Mouse (Mus musculus) stomach, postnatal 0 days (tissue): ENCODE results near the gene Acin1. TPM values are rescaled to one million over a fixed set of nuclear protein-coding genes. Genes with fewer than 3 reads are reported as not detected.

Experiments used
- ATAC-seq: fragments of 200-750 bp; cut with Nextera tagmentation; 2 replicates; pipeline ENCODE4 v1.8.0; 2017; ENCODE audit not compliant: low FRiP score, low TSS enrichment
- DNase-seq: peaks from one replicate; pipeline ENCODE4 v3.0.0-alpha.2; 2016; ENCODE audit warnings: low spot score
- H3K27ac ChIP-seq: fragments of 300-500 bp; sonication (generic); replicated peaks from 2 replicates; pipeline ENCODE4 v1.5.1; 2014; ENCODE audit warnings: mild to moderate bottlenecking, control low read depth
- H3K27me3 ChIP-seq: fragments of 300-500 bp; sonication (generic); 2 replicates; pipeline ENCODE4 v1.6.1; 2014; ENCODE audit warnings: low read length; ENCODE audit not compliant: control insufficient read depth, insufficient read depth
- H3K36me3 ChIP-seq: fragments of 300-500 bp; sonication (generic); 2 replicates; pipeline ENCODE4 v1.6.1; 2014; ENCODE audit warnings: low read length, mixed read lengths; ENCODE audit not compliant: control insufficient read depth, insufficient read depth
- H3K4me1 ChIP-seq: fragments of 300-500 bp; sonication (generic); replicated peaks from 2 replicates; pipeline ENCODE4 v1.6.1; 2014; ENCODE audit warnings: antibody characterized with exemption; ENCODE audit not compliant: control insufficient read depth, insufficient read depth
- H3K4me2 ChIP-seq: fragments of 300-500 bp; sonication (generic); replicated peaks from 2 replicates; pipeline ENCODE4 v1.6.1; 2014; ENCODE audit warnings: low read depth, mild to moderate bottlenecking, control low read depth, moderate library complexity
- H3K4me3 ChIP-seq: fragments of 300-500 bp; sonication (generic); 2 replicates; pipeline ENCODE4 v1.5.1; 2014; ENCODE audit warnings: low read depth, low read length, control low read depth
- H3K9ac ChIP-seq: fragments of 300-500 bp; sonication (generic); 2 replicates; pipeline ENCODE4 v1.6.1; 2014; ENCODE audit warnings: mild to moderate bottlenecking, low read length, control low read depth, mixed read lengths
- H3K9me3 ChIP-seq: fragments of 300-500 bp; sonication (generic); 2 replicates; pipeline ENCODE4 v1.6.1; 2016; ENCODE audit warnings: low read length; ENCODE audit not compliant: control insufficient read depth
- CTCF ChIP-seq: IDR thresholded peaks from 2 replicates; pipeline ENCODE4 v1.5.1; 2016; ENCODE audit warnings: antibody characterized with exemption, low read depth, mild to moderate bottlenecking, moderate library complexity
- EP300 ChIP-seq: optimal IDR thresholded peaks from 2 replicates; pipeline ENCODE3; 2016; ENCODE audit warnings: antibody characterized with exemption
- WGBS: fragments of 180-500 bp; shearing (Covaris S2); extraction: QIAGEN DNeasy Blood & Tissue Kit; methylation state at CpG from one replicate; pipeline ENCODE4 v1.1.7; 2014; 5-methylcytosine and 5-hydroxymethylcytosine counted together
- polyA plus RNA-seq: library from polyadenylated mRNA; unstranded; fragments of >200 nt; fragmentation: Nextera tagmentation; extraction: Ambion mirVana; gene quantifications from 2 replicates; pipeline ENCODE4 v1.2.1, GENCODE M21; 2015

Gene Acin1
- polyA plus RNA-seq, result 37.0 and 46.9 TPM in 2 replicates

GRCm38 (mm10) chr14:54686522-54687143 is at the start of gene Acin1:
Gene Acin1, minus strand, starts transcription at chr14:54686931.
- Histone ChIP-seq H3K9me3 (no peaks in the 10 kb centered on the region), H3K27me3 (no peaks in the 10 kb centered on the region), H3K36me3 (peaks cover 3% of the 10 kb centered on the region; the same call in 1 of the 2 replicates), H3K4me3 (peak within 1 kb of the TSS; percentile 96), H3K9ac (peak within 1 kb of the TSS; percentile 97), H3K4me2 (peak within 1 kb of the TSS; percentile 66), H3K4me1 (no peaks in the 10 kb centered on the region), H3K27ac (peak within 1 kb of the TSS; percentile 99)
- under 1% methylated on average over 44 of the region's 44 CpGs for WGBS
- no peak for TF ChIP-seq CTCF
- no peak for TF ChIP-seq EP300
- ATAC-seq (peak; percentile 97), DNase-seq (peak; percentile 100)

DNA sequence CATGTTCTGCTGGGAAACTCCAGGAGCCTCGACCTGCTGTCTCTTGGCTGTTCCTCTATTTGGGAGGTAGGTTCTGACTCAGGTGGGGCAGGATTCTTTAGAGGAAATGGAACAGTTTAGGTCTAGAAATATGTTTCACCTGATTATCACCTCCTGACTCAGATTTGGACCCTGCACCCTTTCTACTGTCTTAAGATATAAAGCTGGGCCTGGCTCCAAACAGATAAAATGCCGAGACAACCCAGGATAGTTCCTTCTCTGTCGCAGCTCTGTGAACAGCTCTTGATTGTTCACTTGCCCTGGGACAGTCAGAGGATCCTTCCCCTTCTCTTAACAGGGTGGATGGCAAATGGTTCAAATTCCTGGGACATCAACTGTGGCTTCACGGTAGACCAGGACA is 48.5 kb upstream of the Acin1 start:
- TF ChIP-seq CTCF, result no peak
- WGBS, result 57% methylated on average over 4 of the region's 4 CpGs
- Histone ChIP-seq H3K27me3 (no peaks in the 10 kb centered on the region), H3K36me3 (no peaks in the 10 kb centered on the region), H3K9me3 (no peaks in the 10 kb centered on the region), H3K4me2 (no peak overlapping the region), H3K4me3 (no peak overlapping the region), H3K4me1 (no peaks in the 10 kb centered on the region), H3K9ac (no peak overlapping the region), H3K27ac (no peak overlapping the region)
- ATAC-seq (no peak), DNase-seq (no peak)

DNA sequence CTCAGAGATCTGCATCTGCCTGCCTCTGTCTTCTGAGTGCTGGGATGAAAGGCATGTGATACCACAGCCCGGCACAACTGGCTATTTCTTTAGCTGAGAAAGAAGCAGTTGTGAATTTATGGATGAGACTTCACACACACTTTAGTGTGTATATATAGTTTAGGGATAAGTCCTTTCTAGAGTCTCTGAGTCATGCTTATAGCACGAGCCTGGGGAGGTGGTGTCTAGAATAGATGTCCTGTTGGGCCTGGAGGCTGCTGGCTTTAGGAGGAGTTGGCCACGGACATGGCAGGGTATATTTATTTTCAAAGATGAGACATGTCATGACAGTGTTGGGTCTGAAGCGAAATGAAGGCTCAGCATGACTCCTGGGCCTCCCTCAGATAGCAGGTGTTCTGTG is 47.3 kb upstream of the Acin1 start:
- Histone ChIP-seq H3K9ac (no peak overlapping the region), H3K4me3 (no peak overlapping the region), H3K4me2 (no peak overlapping the region), H3K4me1 (no peaks in the 10 kb centered on the region), H3K9me3 (no peaks in the 10 kb centered on the region), H3K36me3 (no peaks in the 10 kb centered on the region), H3K27me3 (no peaks in the 10 kb centered on the region), H3K27ac (no peak overlapping the region)
- ATAC-seq (no peak), DNase-seq (no peak)
- WGBS, result 67% methylated on average over 4 of the region's 4 CpGs
- no peak for TF ChIP-seq CTCF
- no peak for TF ChIP-seq EP300

DNA sequence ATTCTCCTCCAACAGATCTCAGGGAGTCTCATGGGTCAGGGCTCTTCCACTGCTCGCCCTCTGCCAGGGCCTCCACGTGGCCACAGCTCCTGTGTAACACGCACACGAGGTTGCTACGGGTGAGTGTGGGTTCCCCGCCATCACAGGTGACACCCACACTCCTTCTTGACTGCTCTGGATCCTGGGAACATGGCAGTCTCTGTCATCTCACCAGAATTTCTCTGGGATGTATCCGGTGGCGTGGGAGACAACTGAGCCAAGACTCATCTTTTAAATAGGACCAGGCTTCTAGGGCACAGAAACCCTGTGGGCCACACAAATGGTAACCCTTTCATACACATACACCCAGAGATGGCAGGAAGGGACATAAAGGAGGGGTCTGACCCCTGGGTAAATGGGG is 45.5 kb upstream of the Acin1 start:
- no peak overlapping the region for H3K27ac ChIP-seq
- H3K27me3 ChIP-seq, result no peaks in the 10 kb centered on the region
- no peak for TF ChIP-seq EP300
- no peak for TF ChIP-seq CTCF
- H3K9ac ChIP-seq, result no peak overlapping the region
- ATAC-seq (no peak), DNase-seq (no peak)
- no peak overlapping the region for H3K4me3 ChIP-seq
- no peaks in the 10 kb centered on the region for H3K36me3 ChIP-seq
- H3K4me2 ChIP-seq, result no peak overlapping the region
- 87% methylated on average over 8 of the region's 8 CpGs for WGBS
- no peaks in the 10 kb centered on the region for H3K4me1 ChIP-seq
- no peaks in the 10 kb centered on the region for H3K9me3 ChIP-seq

GRCm38 (mm10) chr14:54730305-54730704 is 43.6 kb upstream of the Acin1 start:
- DNase-seq (no peak), ATAC-seq (no peak)
- WGBS, result 65% methylated on average over 6 of the region's 6 CpGs
- Histone ChIP-seq H3K27me3 (no peaks in the 10 kb centered on the region), H3K4me1 (no peaks in the 10 kb centered on the region), H3K27ac (no peak overlapping the region), H3K4me3 (no peak overlapping the region), H3K9ac (no peak overlapping the region), H3K36me3 (no peaks in the 10 kb centered on the region), H3K4me2 (no peak overlapping the region), H3K9me3 (no peaks in the 10 kb centered on the region)
- TF ChIP-seq CTCF, result no peak
- TF ChIP-seq EP300, result no peak

DNA sequence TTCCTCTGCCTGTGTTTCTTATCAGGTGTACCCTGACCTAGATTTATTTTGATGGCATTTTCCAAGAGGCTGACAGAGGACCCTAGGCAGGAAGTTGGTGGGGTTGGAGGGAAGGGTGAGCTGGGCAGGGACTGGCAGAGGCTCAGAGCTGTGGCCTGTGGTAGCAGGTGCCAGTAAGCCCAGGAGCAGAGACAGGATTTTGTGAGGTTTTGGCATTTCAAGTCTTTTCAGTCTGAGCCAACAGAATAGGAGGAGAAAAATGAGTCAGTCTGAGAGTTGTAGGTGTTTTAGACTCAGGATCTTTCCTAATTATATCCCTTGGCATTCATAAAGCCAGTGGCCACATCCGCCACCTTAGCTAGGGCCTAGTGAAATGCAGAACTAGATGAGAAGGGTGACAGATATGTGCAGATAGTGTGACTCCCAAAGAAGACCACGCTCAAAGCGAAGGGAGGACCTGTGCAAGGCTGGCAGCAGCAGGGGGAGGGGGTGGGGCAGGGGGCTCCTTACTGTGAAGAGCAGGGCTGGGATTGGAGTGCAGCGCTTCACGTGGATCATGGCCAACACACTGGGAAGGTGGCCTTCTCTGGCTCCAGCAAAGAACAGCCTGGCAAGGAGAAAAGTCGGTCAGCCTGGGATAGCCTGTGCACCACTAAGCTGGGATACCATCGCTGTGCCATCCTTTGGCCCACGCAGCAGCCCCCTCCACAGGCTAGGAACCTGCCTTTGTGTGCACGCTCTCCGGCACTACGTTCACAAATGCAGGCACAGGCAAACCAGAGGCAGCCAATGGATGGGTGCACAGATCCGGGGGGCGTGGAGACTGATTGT is 42.3 kb upstream of the Acin1 start:
- Histone ChIP-seq H3K27ac (no peak overlapping the region), H3K9me3 (no peaks in the 10 kb centered on the region), H3K4me3 (no peak overlapping the region), H3K9ac (no peak overlapping the region), H3K27me3 (no peaks in the 10 kb centered on the region), H3K4me1 (no peaks in the 10 kb centered on the region), H3K36me3 (no peaks in the 10 kb centered on the region), H3K4me2 (no peak overlapping the region)
- no peak for TF ChIP-seq CTCF
- TF ChIP-seq EP300, result no peak
- ATAC-seq (no peak), DNase-seq (no peak)
- 78% methylated on average over 13 of the region's 13 CpGs for WGBS
